Mouse (Mus musculus) embryonic facial prominence, embryonic 15.5 days (tissue): ENCODE data around the gene Zfp874b. TPM values are rescaled to one million over a fixed set of nuclear protein-coding genes. Genes with fewer than 3 reads are reported as not detected.
"Not testable (repeated sequence)": the region's sequence is repeated elsewhere in the genome, so short reads cannot be mapped to it uniquely, and the experiment has no call there.

ENCODE experiments used
- ATAC-seq: fragments of 200-750 bp; cut with Nextera tagmentation; 2 replicates; pipeline ENCODE4 v1.8.0; 2017; ENCODE audit warnings: low read depth, moderate TSS enrichment; ENCODE audit not compliant: insufficient number of reproducible peaks, low FRiP score, low TSS enrichment
- H3K27ac ChIP-seq: fragments of 300-500 bp; sonication (generic); replicated peaks from 2 replicates; pipeline ENCODE4 v1.5.1; 2015; ENCODE audit warnings: mild to moderate bottlenecking, inconsistent platforms
- H3K27me3 ChIP-seq: fragments of 300-500 bp; sonication (generic); 2 replicates; pipeline ENCODE4 v1.6.1; 2015; ENCODE audit warnings: inconsistent platforms
- H3K36me3 ChIP-seq: fragments of 300-500 bp; sonication (generic); 2 replicates; pipeline ENCODE4 v1.6.1; 2015; ENCODE audit warnings: mild to moderate bottlenecking, inconsistent platforms
- H3K4me1 ChIP-seq: fragments of 300-500 bp; sonication (generic); 2 replicates; pipeline ENCODE4 v1.6.1; 2015; ENCODE audit warnings: inconsistent platforms
- H3K4me2 ChIP-seq: fragments of 300-500 bp; sonication (generic); replicated peaks from 2 replicates; pipeline ENCODE4 v1.6.1; 2015; ENCODE audit warnings: mild to moderate bottlenecking, inconsistent platforms
- H3K4me3 ChIP-seq: fragments of 300-500 bp; sonication (generic); replicated peaks from 2 replicates; pipeline ENCODE4 v1.5.1; 2015; ENCODE audit warnings: mild to moderate bottlenecking, inconsistent platforms
- H3K9ac ChIP-seq: fragments of 300-500 bp; sonication (generic); 2 replicates; pipeline ENCODE4 v1.6.1; 2015; ENCODE audit warnings: inconsistent platforms
- H3K9me3 ChIP-seq: fragments of 300-500 bp; sonication (generic); replicated peaks from 2 replicates; pipeline ENCODE4 v1.6.1; 2016; ENCODE audit warnings: inconsistent platforms
- WGBS: fragments of 180-500 bp; shearing (Covaris S2); methylation state at CpG from one replicate; pipeline ENCODE4 v1.1.7; 2015; 5-methylcytosine and 5-hydroxymethylcytosine counted together
- polyA plus RNA-seq: library from polyadenylated mRNA; unstranded; fragments of >200 nt; fragmentation: Nextera tagmentation; extraction: Ambion mirVana; gene quantifications from 2 replicates; pipeline ENCODE4 v1.2.1, GENCODE M21; 2015

Gene Zfp874b
- 2.7 and 3.2 TPM in 2 replicates for polyA plus RNA-seq

- H3K4me2 ChIP-seq: peak within 1 kb of the TSS; percentile 55
- peak; percentile 88 for ATAC-seq
- H3K27me3 ChIP-seq: no peaks in the 10 kb centered on the region
- peak within 1 kb of the TSS; percentile 58; the same call in 1 of the 2 replicates for H3K27ac ChIP-seq
- H3K4me1 ChIP-seq: peaks cover 4% of the 10 kb centered on the region
- H3K4me3 ChIP-seq: peak within 1 kb of the TSS; percentile 68
- 5% methylated on average over 20 of the region's 20 CpGs for WGBS
- H3K9ac ChIP-seq: peak within 1 kb of the TSS; percentile 55
- H3K9me3 ChIP-seq: no peaks in the 10 kb centered on the region
- H3K36me3 ChIP-seq: peaks cover 16% of the 10 kb centered on the region
Observed at GRCm38 (mm10) chr13:67483625-67484423, at the start of gene Zfp874b. Zfp874b (minus strand) TSS chr13:67484258.

- WGBS: 73% methylated on average over 3 of the region's 3 CpGs
- H3K27ac ChIP-seq: no peak overlapping the region
Observed at GRCm38 (mm10) chr13:67527049-67527730, 43.1 kb upstream of the Zfp874b start.

GRCm38 (mm10) chr13:67525753-67526410 lies 41.8 kb upstream of the Zfp874b start, which contains the start of the genes Gm26965 and Zfp87:
Gm26965 (minus strand) TSS chr13:67526151.
Zfp87 (minus strand) TSS chr13:67526177.
- peaks cover 7% of the 10 kb centered on the region for H3K36me3 ChIP-seq
- peak; percentile 97 for ATAC-seq
- H3K27me3 ChIP-seq: no peaks in the 10 kb centered on the region
- H3K4me2 ChIP-seq: peak within 1 kb of the TSS; percentile 78
- no peaks in the 10 kb centered on the region for H3K9me3 ChIP-seq
- peak within 1 kb of the TSS; percentile 81 for H3K27ac ChIP-seq
- under 1% methylated on average over 27 of the region's 27 CpGs for WGBS
- H3K9ac ChIP-seq: peak within 1 kb of the TSS; percentile 79
- H3K4me3 ChIP-seq: peak within 1 kb of the TSS; percentile 92
- peaks cover 6% of the 10 kb centered on the region for H3K4me1 ChIP-seq

More at GRCm38 (mm10) chr13:67527049-67527730, 43.1 kb upstream of the Zfp874b start:
- Histone ChIP-seq H3K4me1 (peaks cover 6% of the 10 kb centered on the region), H3K36me3 (no peaks in the 10 kb centered on the region), H3K4me3 (no peak overlapping the region), H3K9ac (no peak overlapping the region), H3K4me2 (no peak overlapping the region), H3K27me3 (no peaks in the 10 kb centered on the region), H3K9me3 (no peaks in the 10 kb centered on the region)
- ATAC-seq: no peak

- Histone ChIP-seq H3K4me2 (peak overlapping the region; percentile 69; the same call in 1 of the 2 replicates), H3K36me3 (0 out of 2 replicates have a peak, but pooled peaks cover 3% of the 10 kb centered on the region), H3K4me3 (no peak overlapping the region), H3K27me3 (no peaks in the 10 kb centered on the region), H3K4me1 (peaks cover 6% of the 10 kb centered on the region), H3K27ac (no peak overlapping the region), H3K9ac (no peak overlapping the region), H3K9me3 (no peaks in the 10 kb centered on the region)
- no peak for ATAC-seq
- 78% methylated on average over 1 of the region's 1 CpGs for WGBS
Observed at GRCm38 (mm10) chr13:67500908-67501307, 16.9 kb upstream of the Zfp874b start.

- 0 out of 2 replicates have a peak, but pooled peaks cover 1% of the 10 kb centered on the region for H3K9me3 ChIP-seq
- peak within 1 kb of the TSS; percentile 66 for H3K27ac ChIP-seq
- ATAC-seq: peak; percentile 88
- H3K4me1 ChIP-seq: peaks cover 6% of the 10 kb centered on the region
- peak within 1 kb of the TSS; percentile 66 for H3K9ac ChIP-seq
- whole genome bisulfite sequencing: under 1% methylated on average over 22 of the region's 22 CpGs
- H3K27me3 ChIP-seq: no peaks in the 10 kb centered on the region
- H3K4me3 ChIP-seq: peak within 1 kb of the TSS; percentile 81
- peaks cover 10% of the 10 kb centered on the region for H3K36me3 ChIP-seq
- H3K4me2 ChIP-seq: peak within 1 kb of the TSS; percentile 69
Observed at GRCm38 (mm10) chr13:67500084-67500719, 16.1 kb upstream of the Zfp874b start, which contains the start of gene Zfp58. Zfp58 (minus strand) TSS chr13:67500555.

- 94% methylated on average over 1 of the region's 1 CpGs for WGBS
- Histone ChIP-seq H3K4me1 (peaks cover 6% of the 10 kb centered on the region), H3K36me3 (peaks cover 51% of the 10 kb centered on the region), H3K27me3 (no peaks in the 10 kb centered on the region), H3K27ac (no peak overlapping the region), H3K9ac (no peak overlapping the region), H3K4me2 (no peak overlapping the region), H3K9me3 (peaks cover 35% of the 10 kb centered on the region), H3K4me3 (no peak overlapping the region)
- no peak for ATAC-seq
Observed at GRCm38 (mm10) chr13:67495631-67496030, 11.6 kb upstream of the Zfp874b start.

GRCm38 (mm10) chr13:67484424-67484811 lies 360 bp upstream of the Zfp874b start:
- peak; percentile 52; the same call in 1 of the 2 replicates for ATAC-seq

DNA sequence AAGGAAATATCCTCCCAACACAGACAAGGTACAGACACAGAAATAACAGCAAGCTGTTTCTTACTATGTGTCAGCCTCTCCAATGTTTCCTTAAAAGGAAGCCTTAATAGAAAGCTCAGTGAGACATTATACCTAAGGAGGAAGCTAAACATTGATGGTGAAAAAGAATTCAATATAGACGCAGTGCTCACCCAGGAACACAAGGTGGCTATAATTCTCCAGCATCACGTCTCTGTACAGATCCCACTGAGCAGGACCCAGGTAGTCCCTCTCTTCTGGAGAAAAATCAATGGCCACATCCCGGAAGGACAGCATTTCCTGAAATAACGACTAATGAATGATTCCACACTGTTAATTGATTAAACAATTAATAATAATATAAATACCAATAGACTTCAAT lies 2.5 kb downstream of the Zfp874b start:
- WGBS: 68% methylated on average over 4 of the region's 4 CpGs
- Histone ChIP-seq H3K4me2 (no peak overlapping the region), H3K4me1 (peaks cover 4% of the 10 kb centered on the region), H3K27ac (no peak overlapping the region), H3K9me3 (no peaks in the 10 kb centered on the region), H3K4me3 (no peak overlapping the region), H3K36me3 (peaks cover 10% of the 10 kb centered on the region), H3K27me3 (no peaks in the 10 kb centered on the region), H3K9ac (no peak overlapping the region)
- ATAC-seq: no peak

More at GRCm38 (mm10) chr13:67484424-67484811, 360 bp upstream of the Zfp874b start:
- Histone ChIP-seq H3K27ac (peak overlapping the region; percentile 58; the same call in 1 of the 2 replicates), H3K27me3 (no peaks in the 10 kb centered on the region), H3K4me3 (peak overlapping the region; percentile 68), H3K36me3 (peaks cover 21% of the 10 kb centered on the region), H3K9ac (peak overlapping the region; percentile 55; the same call in 1 of the 2 replicates), H3K4me2 (peak overlapping the region; percentile 55), H3K9me3 (no peaks in the 10 kb centered on the region), H3K4me1 (peaks cover 4% of the 10 kb centered on the region)
- WGBS: 32% methylated on average over 8 of the region's 8 CpGs

DNA sequence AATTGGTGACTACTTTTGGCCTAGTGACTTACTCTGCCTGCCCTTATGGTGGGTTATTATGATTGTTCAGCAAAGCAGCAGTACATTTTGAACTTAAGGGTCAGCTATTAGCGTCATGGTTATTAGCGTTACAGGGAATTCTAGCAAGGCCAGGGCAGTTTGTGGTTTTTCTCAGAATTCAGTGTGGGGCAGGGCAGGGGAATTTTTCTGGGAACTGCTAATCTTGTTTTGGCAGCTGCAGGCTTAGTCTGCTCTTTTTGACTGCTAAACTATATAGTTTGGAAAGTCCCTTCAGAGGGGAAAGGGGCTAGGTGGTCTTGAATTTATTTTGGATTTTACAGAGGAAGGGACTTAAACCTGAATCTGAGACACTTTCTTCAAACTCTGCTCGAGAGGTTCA lies 14.8 kb downstream of the Zfp874b start:
- Histone ChIP-seq H3K27ac (no peak overlapping the region), H3K4me1 (no peaks in the 10 kb centered on the region), H3K4me2 (no peak overlapping the region), H3K9me3 (0 out of 2 replicates have a peak, but pooled peaks cover 5% of the 10 kb centered on the region), H3K36me3 (peaks cover 35% of the 10 kb centered on the region), H3K9ac (no peak overlapping the region), H3K27me3 (no peaks in the 10 kb centered on the region), H3K4me3 (no peak overlapping the region)
- WGBS: 85% methylated on average over 3 of the region's 3 CpGs
- ATAC-seq: no peak

DNA sequence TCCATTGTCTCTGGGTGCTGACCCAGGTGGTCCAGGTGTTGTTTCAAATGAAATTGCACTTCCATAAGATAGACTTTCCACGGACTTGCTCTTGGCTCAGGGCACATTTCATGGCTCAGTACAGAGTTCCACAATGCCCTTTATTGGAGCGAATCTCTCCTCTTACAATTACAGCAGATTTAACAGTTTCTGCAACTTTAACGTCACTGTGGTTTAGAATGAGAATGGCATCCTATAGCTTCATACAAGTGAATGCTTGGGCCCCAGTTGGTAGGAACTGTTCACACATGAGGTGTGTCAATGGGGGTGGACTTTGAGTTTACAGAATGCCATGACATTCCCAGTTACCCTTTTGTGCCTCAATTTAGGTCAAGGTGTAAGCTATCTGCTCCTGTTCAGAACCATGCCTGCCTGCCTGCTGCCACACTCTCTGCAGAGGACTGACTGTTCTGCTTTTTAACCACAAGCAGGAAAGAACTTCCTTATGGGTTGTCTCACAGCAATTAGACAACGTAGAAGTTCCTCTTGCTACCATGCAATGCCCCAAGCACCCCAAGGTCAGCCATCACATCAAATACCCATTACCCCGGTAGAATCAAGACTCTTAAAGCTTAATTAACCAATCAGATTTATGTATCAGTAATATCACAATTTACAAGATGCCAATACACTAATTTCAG lies 20.4 kb downstream of the Zfp874b start:
- not testable (repeated sequence) for H3K4me1 ChIP-seq, H3K9me3 ChIP-seq, H3K4me3 ChIP-seq, H3K36me3 ChIP-seq, H3K27me3 ChIP-seq, H3K27ac ChIP-seq, ATAC-seq, H3K9ac ChIP-seq, H3K4me2 ChIP-seq
- WGBS: 77% methylated on average over 3 of the region's 5 CpGs
